Mouse (Mus musculus) limb, embryonic 13.5 days (tissue): Measurements from ENCODE around the gene Atp6v0e2. TPM values are rescaled to one million over a fixed set of nuclear protein-coding genes. Genes with fewer than 3 reads are reported as not detected.

Source experiments
- ATAC-seq: fragments of 200-750 bp; cut with Nextera tagmentation; 2 replicates; pipeline ENCODE4 v1.8.0; 2017; ENCODE audit warnings: low read depth, moderate number of reproducible peaks, moderate TSS enrichment; ENCODE audit not compliant: low FRiP score
- H3K27ac ChIP-seq: fragments of 300-500 bp; sonication (generic); 2 replicates; pipeline ENCODE4 v1.5.1; 2015; ENCODE audit warnings: inconsistent platforms, mild to moderate bottlenecking, moderate library complexity
- H3K27me3 ChIP-seq: fragments of 300-500 bp; sonication (generic); 2 replicates; pipeline ENCODE4 v1.6.1; 2015; ENCODE audit warnings: mild to moderate bottlenecking, inconsistent platforms
- H3K36me3 ChIP-seq: fragments of 300-500 bp; sonication (generic); 2 replicates; pipeline ENCODE4 v1.6.1; 2015; ENCODE audit warnings: inconsistent platforms, mild to moderate bottlenecking, moderate library complexity
- H3K4me1 ChIP-seq: fragments of 300-500 bp; sonication (generic); 2 replicates; pipeline ENCODE4 v1.6.1; 2015; ENCODE audit warnings: inconsistent platforms
- H3K4me2 ChIP-seq: fragments of 300-500 bp; sonication (generic); replicated peaks from 2 replicates; pipeline ENCODE4 v1.6.1; 2015; ENCODE audit warnings: inconsistent platforms, mild to moderate bottlenecking, moderate library complexity
- H3K4me3 ChIP-seq: fragments of 300-500 bp; sonication (generic); 2 replicates; pipeline ENCODE4 v1.5.1; 2015; ENCODE audit warnings: moderate library complexity, mild to moderate bottlenecking, inconsistent platforms
- H3K9ac ChIP-seq: fragments of 300-500 bp; sonication (generic); 2 replicates; pipeline ENCODE4 v1.6.1; 2015; ENCODE audit warnings: mild to moderate bottlenecking, inconsistent platforms
- H3K9me3 ChIP-seq: fragments of 300-500 bp; sonication (generic); 2 replicates; pipeline ENCODE4 v1.6.1; 2016; ENCODE audit warnings: inconsistent platforms
- WGBS: fragments of 180-500 bp; shearing (Covaris S2); methylation state at CpG from one replicate; pipeline ENCODE4 v1.1.7; 2015; 5-methylcytosine and 5-hydroxymethylcytosine counted together
- polyA plus RNA-seq: library from polyadenylated mRNA; unstranded; fragments of >200 nt; fragmentation: Nextera tagmentation; extraction: Ambion mirVana; gene quantifications from 2 replicates; pipeline ENCODE4 v1.2.1, GENCODE M21; 2015

Gene Atp6v0e2
- 9.2 and 9.3 TPM in 2 replicates for polyA plus RNA-seq

- peak within 1 kb of the TSS; percentile 42 for H3K4me3 ChIP-seq
- ATAC-seq = peak; percentile 72
- peaks cover 31% of the 10 kb centered on the region for H3K4me1 ChIP-seq
- H3K4me2 ChIP-seq = peak within 1 kb of the TSS; percentile 71
- peaks cover 14% of the 10 kb centered on the region for H3K36me3 ChIP-seq
- H3K9me3 ChIP-seq = no peaks in the 10 kb centered on the region
- 0 out of 2 replicates have a peak, but pooled peaks cover 5% of the 10 kb centered on the region for H3K27me3 ChIP-seq
- peak within 1 kb of the TSS; percentile 63 for H3K9ac ChIP-seq
- no peak within 1 kb of the TSS for H3K27ac ChIP-seq
- 6% methylated on average over 38 of the region's 38 CpGs for WGBS
Measured at GRCm38 (mm10) chr6:48537105-48537954, at the start of gene Atp6v0e2. Gene Atp6v0e2 (plus strand): TSS chr6:48537615.

GRCm38 (mm10) chr6:48487747-48488725 is 49.4 kb upstream of the Atp6v0e2 start:
- Histone ChIP-seq H3K9me3 (no peaks in the 10 kb centered on the region), H3K27ac (peak overlapping the region; percentile 58; the same call in 1 of the 2 replicates)

GRCm38 (mm10) chr6:48489741-48490140 is 47.7 kb upstream of the Atp6v0e2 start:
- H3K27ac ChIP-seq = no peak overlapping the region
- peaks cover 18% of the 10 kb centered on the region for H3K4me1 ChIP-seq
- WGBS = 90% methylated on average over 3 of the region's 3 CpGs
- no peak for ATAC-seq
- H3K36me3 ChIP-seq = no peaks in the 10 kb centered on the region
- H3K9me3 ChIP-seq = no peaks in the 10 kb centered on the region
- H3K9ac ChIP-seq = no peak overlapping the region
- H3K4me2 ChIP-seq = no peak overlapping the region
- H3K4me3 ChIP-seq = no peak overlapping the region
- H3K27me3 ChIP-seq = no peaks in the 10 kb centered on the region

More at GRCm38 (mm10) chr6:48487747-48488725, 49.4 kb upstream of the Atp6v0e2 start:
- Histone ChIP-seq H3K4me1 (peaks cover 18% of the 10 kb centered on the region), H3K27me3 (no peaks in the 10 kb centered on the region), H3K36me3 (no peaks in the 10 kb centered on the region), H3K4me3 (peak overlapping the region; percentile 44), H3K9ac (peak overlapping the region; percentile 70), H3K4me2 (peak overlapping the region; percentile 74)
- peak; percentile 68 for ATAC-seq
- WGBS = 7% methylated on average over 24 of the region's 25 CpGs

GRCm38 (mm10) chr6:48491361-48491760 is 46.1 kb upstream of the Atp6v0e2 start:
- H3K36me3 ChIP-seq = no peaks in the 10 kb centered on the region
- no peak overlapping the region for H3K4me3 ChIP-seq
- 62% methylated on average over 9 of the region's 9 CpGs for WGBS
- no peak overlapping the region for H3K27ac ChIP-seq
- H3K9me3 ChIP-seq = no peaks in the 10 kb centered on the region
- no peaks in the 10 kb centered on the region for H3K27me3 ChIP-seq
- H3K4me2 ChIP-seq = no peak overlapping the region
- no peak for ATAC-seq
- H3K4me1 ChIP-seq = peaks cover 18% of the 10 kb centered on the region
- no peak overlapping the region for H3K9ac ChIP-seq

- Histone ChIP-seq H3K9me3 (no peaks in the 10 kb centered on the region), H3K9ac (no peak overlapping the region), H3K4me1 (peaks cover 6% of the 10 kb centered on the region), H3K4me3 (no peak overlapping the region), H3K36me3 (no peaks in the 10 kb centered on the region), H3K27ac (no peak overlapping the region), H3K4me2 (no peak overlapping the region), H3K27me3 (no peaks in the 10 kb centered on the region)
- WGBS = 22% methylated on average over 8 of the region's 8 CpGs
- no peak for ATAC-seq
Measured at GRCm38 (mm10) chr6:48493136-48493730, 44.2 kb upstream of the Atp6v0e2 start.

GRCm38 (mm10) chr6:48497521-48497920 is 39.9 kb upstream of the Atp6v0e2 start:
- Histone ChIP-seq H3K4me3 (no peak overlapping the region), H3K4me1 (no peaks in the 10 kb centered on the region), H3K9me3 (no peaks in the 10 kb centered on the region), H3K27me3 (no peaks in the 10 kb centered on the region), H3K27ac (no peak overlapping the region), H3K9ac (no peak overlapping the region), H3K4me2 (no peak overlapping the region), H3K36me3 (no peaks in the 10 kb centered on the region)
- ATAC-seq = no peak
- 92% methylated on average over 4 of the region's 4 CpGs for WGBS

GRCm38 (mm10) chr6:48503847-48504240 is 33.6 kb upstream of the Atp6v0e2 start:
- WGBS = 9% methylated on average over 2 of the region's 2 CpGs
- H3K36me3 ChIP-seq = 0 out of 2 replicates have a peak, but pooled peaks cover 5% of the 10 kb centered on the region
- no peaks in the 10 kb centered on the region for H3K9me3 ChIP-seq
- peak; percentile 68 for ATAC-seq
- no peaks in the 10 kb centered on the region for H3K27me3 ChIP-seq
- H3K4me1 ChIP-seq = peaks cover 9% of the 10 kb centered on the region; the same call in 1 of the 2 replicates
- H3K4me3 ChIP-seq = peak overlapping the region; percentile 57
- peak overlapping the region; percentile 82; the same call in 1 of the 2 replicates for H3K4me2 ChIP-seq
- no peak overlapping the region for H3K27ac ChIP-seq
- H3K9ac ChIP-seq = no peak overlapping the region

GRCm38 (mm10) chr6:48504241-48504854 is 33.1 kb upstream of the Atp6v0e2 start:
- Histone ChIP-seq H3K27ac (peak overlapping the region; percentile 63; the same call in 1 of the 2 replicates), H3K9ac (peak overlapping the region; percentile 74), H3K4me2 (peak overlapping the region; percentile 82)

GRCm38 (mm10) chr6:48508087-48508486 is 29.3 kb upstream of the Atp6v0e2 start:
- 86% methylated on average over 4 of the region's 4 CpGs for WGBS
- Histone ChIP-seq H3K36me3 (peaks cover 40% of the 10 kb centered on the region), H3K9ac (no peak overlapping the region), H3K4me1 (peaks cover 9% of the 10 kb centered on the region; the same call in 1 of the 2 replicates), H3K4me2 (no peak overlapping the region), H3K27ac (no peak overlapping the region), H3K27me3 (no peaks in the 10 kb centered on the region), H3K9me3 (no peaks in the 10 kb centered on the region), H3K4me3 (no peak overlapping the region)
- no peak for ATAC-seq

More at GRCm38 (mm10) chr6:48504241-48504854, 33.1 kb upstream of the Atp6v0e2 start:
- Histone ChIP-seq H3K4me1 (peaks cover 9% of the 10 kb centered on the region; the same call in 1 of the 2 replicates), H3K27me3 (no peaks in the 10 kb centered on the region), H3K36me3 (peaks cover 10% of the 10 kb centered on the region; the same call in 1 of the 2 replicates), H3K4me3 (peak overlapping the region; percentile 57), H3K9me3 (no peaks in the 10 kb centered on the region)
- ATAC-seq = peak; percentile 96
- WGBS = 2% methylated on average over 26 of the region's 26 CpGs

GRCm38 (mm10) chr6:48510426-48510825 is 27.0 kb upstream of the Atp6v0e2 start:
- H3K4me1 ChIP-seq = peaks cover 2% of the 10 kb centered on the region; the same call in 1 of the 2 replicates
- no peaks in the 10 kb centered on the region for H3K9me3 ChIP-seq
- WGBS = 80% methylated on average over 4 of the region's 4 CpGs
- ATAC-seq = no peak
- no peak overlapping the region for H3K4me2 ChIP-seq
- no peak overlapping the region for H3K9ac ChIP-seq
- H3K36me3 ChIP-seq = peaks cover 64% of the 10 kb centered on the region
- no peaks in the 10 kb centered on the region for H3K27me3 ChIP-seq
- H3K27ac ChIP-seq = no peak overlapping the region
- no peak overlapping the region for H3K4me3 ChIP-seq

- Histone ChIP-seq H3K9me3 (no peaks in the 10 kb centered on the region; the same call in 1 of the 2 replicates), H3K27ac (no peak overlapping the region), H3K4me1 (no peaks in the 10 kb centered on the region), H3K4me2 (no peak overlapping the region), H3K27me3 (no peaks in the 10 kb centered on the region), H3K4me3 (no peak overlapping the region), H3K36me3 (peaks cover 78% of the 10 kb centered on the region), H3K9ac (no peak overlapping the region)
- WGBS = 90% methylated on average over 7 of the region's 7 CpGs
- no peak for ATAC-seq
Measured at GRCm38 (mm10) chr6:48511861-48512260, 25.6 kb upstream of the Atp6v0e2 start.
